Mouse (Mus musculus): ENCODE data around the gene Kat14. TPM values are rescaled to one million over a fixed set of nuclear protein-coding genes. Genes with fewer than 3 reads are reported as not detected.
A peak's percentile ranks its signal among the peaks of the same experiment; 100 is the strongest.

Kat14 gene
- polyA plus RNA-seq, 1 experiment from 2014 or later = 21.7 TPM

DNA sequence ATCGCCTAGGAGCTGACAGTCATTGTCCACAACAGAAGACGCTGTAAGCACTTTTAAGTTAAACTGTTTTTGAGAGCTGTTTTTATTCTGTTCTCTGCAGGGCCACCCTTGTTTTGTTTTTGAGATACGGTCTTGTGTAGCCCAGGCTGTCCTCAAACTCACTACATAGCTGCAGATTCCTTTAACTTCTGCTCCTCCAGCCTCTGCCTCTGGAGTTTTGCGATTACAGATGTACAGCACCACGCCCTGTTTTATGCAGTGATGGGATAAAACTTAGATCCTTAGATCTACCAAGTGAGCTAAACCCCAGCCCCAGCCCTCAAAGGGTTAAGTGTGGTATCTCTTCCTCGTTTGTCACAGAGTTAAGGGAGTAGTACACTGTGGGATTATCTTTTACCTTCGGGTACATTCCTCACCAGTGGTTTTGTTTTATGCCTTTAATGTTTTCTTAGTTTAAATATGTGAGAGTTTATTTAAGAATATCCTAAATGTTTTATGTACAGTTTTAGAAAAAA is 13.9 kb downstream of the Kat14 start:
- Histone ChIP-seq H3K4me2 (ENCODE audit: low read length) (no peak overlapping the region), H3K9ac (ENCODE audit: low read length) (no peak overlapping the region), H3K36me3 (ENCODE audit: control insufficient read depth, insufficient read depth, low read length) (peaks cover 89% of the 10 kb centered on the region), H3K4me3 (ENCODE audit: control insufficient read depth in 1 of 2, insufficient read depth in 1 of 2, low read depth in 1 of 2, low read length in 2 of 2) (no peak overlapping the region), H3K4me1 (ENCODE audit: control insufficient read depth in 2 of 2, insufficient read depth in 2 of 2, low read length in 2 of 2) (peaks cover 2 to 12% of the 10 kb centered on the region in 2 experiments; a peak in 2 of 4 replicates), H3K27ac (replicated peaks in 1 of 2; ENCODE audit: control insufficient read depth in 1 of 2, insufficient read depth in 1 of 2, low read depth in 2 of 2, low read length in 2 of 2) (no peak overlapping the region), H3K27me3 (ENCODE audit: control insufficient read depth, insufficient read depth, low read length) (no peaks in the 10 kb centered on the region), H3K9me3 (ENCODE audit: control insufficient read depth, low read length) (no peaks in the 10 kb centered on the region)
- 78% methylated on average over 7 of the region's 7 CpGs for WGBS
- ATAC-seq (ENCODE audit: insufficient number of reproducible peaks, insufficient read depth, low FRiP score, low read depth) = no peak

DNA sequence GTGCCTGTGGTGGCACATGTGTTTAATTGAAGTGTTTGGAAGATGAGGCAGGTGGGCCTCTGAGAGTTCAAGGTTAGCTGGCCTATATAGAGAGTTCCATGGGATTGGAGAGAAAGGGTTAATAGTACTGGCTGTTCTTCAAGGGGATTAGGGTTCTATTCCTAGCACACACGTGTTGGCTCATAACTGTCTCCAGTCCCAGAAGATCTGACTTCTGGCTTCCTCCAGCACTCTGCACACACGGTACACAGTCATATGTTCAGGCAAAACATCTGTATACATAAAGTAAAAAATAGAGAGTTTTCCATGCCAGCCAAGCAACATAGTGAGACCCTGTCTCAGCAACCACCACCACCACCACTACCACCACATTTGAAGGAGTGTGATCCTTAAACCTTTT is 17.5 kb downstream of the Kat14 start:
- peaks cover 0 to 9% of the 10 kb centered on the region in 2 experiments; a peak in 2 of 4 replicates for H3K4me1 ChIP-seq (ENCODE audit: control insufficient read depth in 2 of 2, insufficient read depth in 2 of 2, low read length in 2 of 2)
- peaks cover 81% of the 10 kb centered on the region for H3K36me3 ChIP-seq (ENCODE audit: control insufficient read depth, insufficient read depth, low read length)
- ATAC-seq (ENCODE audit: insufficient number of reproducible peaks, insufficient read depth, low FRiP score, low read depth) = peak; percentile 50; the same call in 1 of the 2 replicates
- H3K27ac ChIP-seq (replicated peaks in 1 of 2; ENCODE audit: control insufficient read depth in 1 of 2, insufficient read depth in 1 of 2, low read depth in 2 of 2, low read length in 2 of 2) = peak overlapping the region in 1 of 2 experiments; percentile 45; a peak in 2 of 4 replicates
- H3K4me3 ChIP-seq (ENCODE audit: control insufficient read depth in 1 of 2, insufficient read depth in 1 of 2, low read depth in 1 of 2, low read length in 2 of 2) = no peak overlapping the region
- no peaks in the 10 kb centered on the region for H3K9me3 ChIP-seq (ENCODE audit: control insufficient read depth, low read length)
- WGBS = 51% methylated on average over 2 of the region's 2 CpGs
- no peak overlapping the region for H3K4me2 ChIP-seq (ENCODE audit: low read length)
- no peaks in the 10 kb centered on the region for H3K27me3 ChIP-seq (ENCODE audit: control insufficient read depth, insufficient read depth, low read length)
- no peak overlapping the region for H3K9ac ChIP-seq (ENCODE audit: low read length)

GRCm38 (mm10) chr2:144388416-144388815 is 19.6 kb downstream of the Kat14 start:
- peaks cover 0 to 6% of the 10 kb centered on the region in 2 experiments; a peak in 1 of 4 replicates for H3K4me1 ChIP-seq (ENCODE audit: control insufficient read depth in 2 of 2, insufficient read depth in 2 of 2, low read length in 2 of 2)
- no peak overlapping the region for H3K27ac ChIP-seq (replicated peaks in 1 of 2; ENCODE audit: control insufficient read depth in 1 of 2, insufficient read depth in 1 of 2, low read depth in 2 of 2, low read length in 2 of 2)
- no peak for ATAC-seq (ENCODE audit: insufficient number of reproducible peaks, insufficient read depth, low FRiP score, low read depth)
- no peak overlapping the region for H3K9ac ChIP-seq (ENCODE audit: low read length)
- H3K9me3 ChIP-seq (ENCODE audit: control insufficient read depth, low read length) = no peaks in the 10 kb centered on the region
- H3K36me3 ChIP-seq (ENCODE audit: control insufficient read depth, insufficient read depth, low read length) = peaks cover 78% of the 10 kb centered on the region
- no peaks in the 10 kb centered on the region for H3K27me3 ChIP-seq (ENCODE audit: control insufficient read depth, insufficient read depth, low read length)
- 60% methylated on average over 3 of the region's 3 CpGs for WGBS
- H3K4me2 ChIP-seq (ENCODE audit: low read length) = no peak overlapping the region
- no peak overlapping the region for H3K4me3 ChIP-seq (ENCODE audit: control insufficient read depth in 1 of 2, insufficient read depth in 1 of 2, low read depth in 1 of 2, low read length in 2 of 2)

DNA sequence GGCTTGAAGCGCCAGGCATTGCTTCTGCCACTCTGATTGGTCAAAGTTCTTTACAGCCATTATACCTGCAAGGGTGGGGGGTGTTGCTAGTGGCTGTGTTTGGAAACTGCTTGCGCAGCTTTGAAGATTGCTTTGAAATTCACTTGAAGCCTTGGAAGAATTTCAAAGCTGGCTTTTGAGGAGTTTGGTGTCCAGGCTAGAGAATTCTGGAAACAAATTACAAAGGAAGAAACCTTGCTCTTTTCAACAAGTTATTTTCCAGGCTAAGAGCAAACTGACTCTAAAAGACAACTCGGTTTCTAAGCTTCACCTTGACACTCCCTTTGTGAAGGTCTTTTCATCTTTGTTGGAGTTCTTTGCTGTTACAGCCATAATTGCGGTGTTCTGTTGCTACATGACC is 30.7 kb downstream of the Kat14 start:
- no peak overlapping the region for H3K9ac ChIP-seq (ENCODE audit: low read length)
- H3K36me3 ChIP-seq (ENCODE audit: control insufficient read depth, insufficient read depth, low read length) = peaks cover 85% of the 10 kb centered on the region
- H3K27me3 ChIP-seq (ENCODE audit: control insufficient read depth, insufficient read depth, low read length) = no peaks in the 10 kb centered on the region
- H3K4me1 ChIP-seq (ENCODE audit: control insufficient read depth in 2 of 2, insufficient read depth in 2 of 2, low read length in 2 of 2) = 0 out of 4 replicates have a peak, but pooled peaks cover 0 to 6% of the 10 kb centered on the region in 2 experiments
- H3K4me3 ChIP-seq (ENCODE audit: control insufficient read depth in 1 of 2, insufficient read depth in 1 of 2, low read depth in 1 of 2, low read length in 2 of 2) = no peak overlapping the region
- H3K4me2 ChIP-seq (ENCODE audit: low read length) = no peak overlapping the region
- H3K9me3 ChIP-seq (ENCODE audit: control insufficient read depth, low read length) = no peaks in the 10 kb centered on the region
- H3K27ac ChIP-seq (replicated peaks in 1 of 2; ENCODE audit: control insufficient read depth in 1 of 2, insufficient read depth in 1 of 2, low read depth in 2 of 2, low read length in 2 of 2) = no peak overlapping the region
- 91% methylated on average over 4 of the region's 4 CpGs for WGBS
- ATAC-seq (ENCODE audit: insufficient number of reproducible peaks, insufficient read depth, low FRiP score, low read depth) = no peak

- ATAC-seq (ENCODE audit: insufficient number of reproducible peaks, insufficient read depth, low FRiP score, low read depth) = no peak
- Histone ChIP-seq H3K9ac (ENCODE audit: low read length) (0 out of 2 replicates have a peak overlapping the region, but pooled peaks have one; percentile 10), H3K4me2 (ENCODE audit: low read length) (no peak overlapping the region), H3K27me3 (ENCODE audit: control insufficient read depth, insufficient read depth, low read length) (no peaks in the 10 kb centered on the region), H3K9me3 (ENCODE audit: control insufficient read depth, low read length) (no peaks in the 10 kb centered on the region), H3K36me3 (ENCODE audit: control insufficient read depth, insufficient read depth, low read length) (peaks cover 84% of the 10 kb centered on the region), H3K4me1 (ENCODE audit: control insufficient read depth in 2 of 2, insufficient read depth in 2 of 2, low read length in 2 of 2) (0 out of 4 replicates have a peak, but pooled peaks cover 0 to 6% of the 10 kb centered on the region in 2 experiments), H3K27ac (replicated peaks in 1 of 2; ENCODE audit: control insufficient read depth in 1 of 2, insufficient read depth in 1 of 2, low read depth in 2 of 2, low read length in 2 of 2) (no peak overlapping the region; a peak in 1 of 4 replicates), H3K4me3 (ENCODE audit: control insufficient read depth in 1 of 2, insufficient read depth in 1 of 2, low read depth in 1 of 2, low read length in 2 of 2) (no peak overlapping the region)
- 59% methylated on average over 6 of the region's 6 CpGs for WGBS
Measured at GRCm38 (mm10) chr2:144400659-144401058, 31.9 kb downstream of the Kat14 start.

- ATAC-seq (ENCODE audit: insufficient number of reproducible peaks, insufficient read depth, low FRiP score, low read depth) = no peak
- Histone ChIP-seq H3K4me3 (ENCODE audit: control insufficient read depth in 1 of 2, insufficient read depth in 1 of 2, low read depth in 1 of 2, low read length in 2 of 2) (no peak overlapping the region), H3K4me2 (ENCODE audit: low read length) (no peak overlapping the region), H3K27ac (replicated peaks in 1 of 2; ENCODE audit: control insufficient read depth in 1 of 2, insufficient read depth in 1 of 2, low read depth in 2 of 2, low read length in 2 of 2) (no peak overlapping the region), H3K4me1 (ENCODE audit: control insufficient read depth in 2 of 2, insufficient read depth in 2 of 2, low read length in 2 of 2) (no peaks in the 10 kb centered on the region), H3K36me3 (ENCODE audit: control insufficient read depth, insufficient read depth, low read length) (peaks cover 68% of the 10 kb centered on the region), H3K9ac (ENCODE audit: low read length) (no peak overlapping the region), H3K9me3 (ENCODE audit: control insufficient read depth, low read length) (no peaks in the 10 kb centered on the region), H3K27me3 (ENCODE audit: control insufficient read depth, insufficient read depth, low read length) (no peaks in the 10 kb centered on the region)
- WGBS = 88% methylated on average over 4 of the region's 4 CpGs
Measured at GRCm38 (mm10) chr2:144409037-144409436, 40.3 kb downstream of the Kat14 start.

GRCm38 (mm10) chr2:144410603-144411002 is 41.8 kb downstream of the Kat14 start:
- Histone ChIP-seq H3K36me3 (ENCODE audit: control insufficient read depth, insufficient read depth, low read length) (peaks cover 56% of the 10 kb centered on the region), H3K9me3 (ENCODE audit: control insufficient read depth, low read length) (no peaks in the 10 kb centered on the region), H3K9ac (ENCODE audit: low read length) (no peak overlapping the region), H3K27ac (replicated peaks in 1 of 2; ENCODE audit: control insufficient read depth in 1 of 2, insufficient read depth in 1 of 2, low read depth in 2 of 2, low read length in 2 of 2) (no peak overlapping the region), H3K4me3 (ENCODE audit: control insufficient read depth in 1 of 2, insufficient read depth in 1 of 2, low read depth in 1 of 2, low read length in 2 of 2) (no peak overlapping the region), H3K27me3 (ENCODE audit: control insufficient read depth, insufficient read depth, low read length) (no peaks in the 10 kb centered on the region), H3K4me1 (ENCODE audit: control insufficient read depth in 2 of 2, insufficient read depth in 2 of 2, low read length in 2 of 2) (no peaks in the 10 kb centered on the region), H3K4me2 (ENCODE audit: low read length) (no peak overlapping the region)
- 89% methylated on average over 3 of the region's 3 CpGs for WGBS
- no peak for ATAC-seq (ENCODE audit: insufficient number of reproducible peaks, insufficient read depth, low FRiP score, low read depth)

DNA sequence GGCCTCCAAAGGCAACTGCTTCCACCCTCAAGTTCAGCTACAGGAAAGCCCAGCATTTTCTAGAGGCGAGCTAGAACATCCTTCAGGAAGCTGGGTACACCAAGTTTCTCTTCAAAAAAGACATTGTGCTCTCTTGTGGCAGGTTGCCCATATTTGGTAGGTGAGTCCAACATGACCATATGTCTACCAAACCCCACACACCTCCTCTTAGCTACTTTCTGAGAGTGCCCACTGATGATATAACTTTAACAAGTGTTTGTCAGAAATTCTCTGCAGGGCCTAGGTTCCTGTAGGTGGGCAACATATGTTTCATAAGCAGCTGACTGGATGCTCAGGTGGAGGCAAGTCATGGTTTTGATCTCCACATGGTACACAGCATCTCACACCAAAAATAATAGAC is 45.9 kb downstream of the Kat14 start:
- Histone ChIP-seq H3K36me3 (ENCODE audit: control insufficient read depth, insufficient read depth, low read length) (peaks cover 19% of the 10 kb centered on the region), H3K9ac (ENCODE audit: low read length) (no peak overlapping the region), H3K4me3 (ENCODE audit: control insufficient read depth in 1 of 2, insufficient read depth in 1 of 2, low read depth in 1 of 2, low read length in 2 of 2) (no peak overlapping the region), H3K4me1 (ENCODE audit: control insufficient read depth in 2 of 2, insufficient read depth in 2 of 2, low read length in 2 of 2) (no peaks in the 10 kb centered on the region), H3K9me3 (ENCODE audit: control insufficient read depth, low read length) (no peaks in the 10 kb centered on the region), H3K27me3 (ENCODE audit: control insufficient read depth, insufficient read depth, low read length) (no peaks in the 10 kb centered on the region), H3K27ac (replicated peaks in 1 of 2; ENCODE audit: control insufficient read depth in 1 of 2, insufficient read depth in 1 of 2, low read depth in 2 of 2, low read length in 2 of 2) (no peak overlapping the region), H3K4me2 (ENCODE audit: low read length) (no peak overlapping the region)
- ATAC-seq (ENCODE audit: insufficient number of reproducible peaks, insufficient read depth, low FRiP score, low read depth) = no peak
- 83% methylated on average over 1 of the region's 1 CpGs for WGBS

All from heart, embryonic 14.5 days (tissue).